Mouse (Mus musculus) cerebellum, postnatal 25 days (tissue): ENCODE measurements at regions not wholly inside any gene's neighbourhood (a gene's known extent, or its start where the extent isn't known, plus 50 kb on each side); places are given as distances from the start of the nearest gene placed in this dataset.

Source experiments
- DNase-seq, 2 experiments: peaks; one replicate each; pipeline ENCODE4 v3.0.0; 2021; ENCODE audit warnings: mixed read lengths in 2 of 2

DNA sequence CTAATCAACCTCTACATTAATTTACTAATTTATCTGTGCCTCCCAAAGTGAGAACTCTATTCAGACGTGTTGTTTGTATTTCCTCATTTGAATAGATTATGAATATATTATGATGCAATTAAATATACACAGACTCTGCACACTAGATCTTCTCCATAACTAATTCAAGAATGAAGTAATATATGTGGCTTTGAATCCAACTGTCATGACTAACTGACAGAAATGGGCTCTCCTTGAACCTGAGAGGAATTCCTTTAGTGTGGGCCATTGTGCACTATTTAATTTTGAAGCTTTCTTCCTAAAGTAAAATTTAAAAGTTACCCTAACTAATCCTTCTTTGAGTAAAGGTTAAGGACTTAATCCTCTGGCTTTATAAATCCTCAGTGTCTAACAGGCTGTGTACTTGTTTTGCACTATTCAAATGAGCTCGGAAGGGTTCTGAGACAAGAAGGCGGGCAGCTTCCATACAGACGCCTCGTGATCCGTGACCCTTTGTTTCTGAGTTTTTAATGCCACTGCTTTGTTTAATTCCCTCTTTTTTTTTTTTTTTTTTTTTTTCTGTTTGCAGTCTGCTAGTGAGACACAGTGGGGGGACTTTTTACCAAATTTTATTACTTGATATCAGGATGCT lies 128.0 kb upstream of the Sox2 start:
- no peak for DNase-seq

GRCm38 (mm10) chr3:34521357-34522053 lies 128.7 kb upstream of the Sox2 start:
- DNase-seq = no peak

- DNase-seq = no peak
Measured at GRCm38 (mm10) chr3:34512503-34513145, 137.6 kb upstream of the Sox2 start.

- no peak for DNase-seq
Measured at GRCm38 (mm10) chr3:34510723-34511122, 139.5 kb upstream of the Sox2 start.

GRCm38 (mm10) chr3:34509160-34509559 lies 141.0 kb upstream of the Sox2 start:
- no peak for DNase-seq

DNA sequence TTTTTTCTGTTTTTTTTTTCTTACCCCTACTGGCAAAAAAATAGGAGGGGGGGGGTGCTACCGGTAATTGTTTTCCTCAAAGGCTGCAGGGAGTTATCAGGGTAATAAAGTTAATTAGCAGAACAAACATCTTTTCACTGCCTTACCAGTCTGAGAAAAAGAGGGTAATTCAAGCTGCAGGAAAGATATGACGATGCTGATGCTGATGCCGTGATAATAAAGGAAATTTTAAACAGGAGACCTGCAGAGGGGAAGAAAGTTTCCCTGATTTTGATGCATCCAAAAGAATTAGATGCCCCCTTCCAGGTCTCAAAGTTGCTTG lies 145.7 kb upstream of the Sox2 start:
- no peak for DNase-seq

- DNase-seq = no peak
Measured at GRCm38 (mm10) chr3:34503874-34504572, 146.2 kb upstream of the Sox2 start.

DNA sequence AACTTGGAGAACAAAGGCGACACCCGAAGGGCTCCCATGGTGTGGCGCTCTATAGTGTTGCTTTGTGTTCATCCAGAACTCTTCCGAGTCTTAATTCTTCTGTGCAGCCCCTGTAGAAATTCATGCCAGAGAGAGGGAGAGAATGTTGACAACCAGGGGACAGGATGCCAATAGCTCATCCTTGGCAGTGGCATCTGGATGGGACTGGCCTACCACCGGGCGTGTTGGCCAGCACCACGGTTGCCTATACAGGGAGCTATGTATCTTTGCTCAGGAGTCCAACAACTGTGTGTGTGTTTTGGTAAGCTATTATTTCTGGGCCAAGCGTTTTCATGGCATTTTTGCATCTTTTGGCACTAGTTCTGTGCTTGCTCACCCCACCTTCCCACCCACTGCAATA lies 153.4 kb upstream of the Sox2 start:
- peak in 1 of 2 experiments; percentile 4 for DNase-seq

- DNase-seq = no peak
Measured at GRCm38 (mm10) chr3:34495615-34496014, 154.6 kb upstream of the Sox2 start.

DNA sequence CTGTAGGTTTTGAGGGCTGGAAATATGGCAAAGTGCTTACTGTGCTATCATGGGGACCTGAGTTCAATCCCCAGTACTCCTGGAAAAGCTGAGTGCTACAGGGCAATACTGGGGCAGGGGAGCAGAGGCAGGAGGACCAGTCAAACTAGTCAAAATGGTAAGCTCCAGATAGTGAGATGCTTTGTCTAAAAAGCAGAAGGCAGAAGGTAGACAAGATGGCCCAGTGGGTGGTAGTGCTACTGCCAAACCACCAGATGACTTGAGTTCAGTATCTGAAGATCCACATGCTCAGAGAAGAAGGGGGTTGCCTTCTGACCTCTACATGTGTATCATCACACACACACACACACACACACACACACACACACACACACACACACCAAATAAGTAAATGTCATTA lies 156.3 kb upstream of the Sox2 start:
- DNase-seq = peak; percentile 6 to 30

- no peak for DNase-seq
Measured at GRCm38 (mm10) chr3:34489008-34489407, 161.2 kb upstream of the Sox2 start.

DNA sequence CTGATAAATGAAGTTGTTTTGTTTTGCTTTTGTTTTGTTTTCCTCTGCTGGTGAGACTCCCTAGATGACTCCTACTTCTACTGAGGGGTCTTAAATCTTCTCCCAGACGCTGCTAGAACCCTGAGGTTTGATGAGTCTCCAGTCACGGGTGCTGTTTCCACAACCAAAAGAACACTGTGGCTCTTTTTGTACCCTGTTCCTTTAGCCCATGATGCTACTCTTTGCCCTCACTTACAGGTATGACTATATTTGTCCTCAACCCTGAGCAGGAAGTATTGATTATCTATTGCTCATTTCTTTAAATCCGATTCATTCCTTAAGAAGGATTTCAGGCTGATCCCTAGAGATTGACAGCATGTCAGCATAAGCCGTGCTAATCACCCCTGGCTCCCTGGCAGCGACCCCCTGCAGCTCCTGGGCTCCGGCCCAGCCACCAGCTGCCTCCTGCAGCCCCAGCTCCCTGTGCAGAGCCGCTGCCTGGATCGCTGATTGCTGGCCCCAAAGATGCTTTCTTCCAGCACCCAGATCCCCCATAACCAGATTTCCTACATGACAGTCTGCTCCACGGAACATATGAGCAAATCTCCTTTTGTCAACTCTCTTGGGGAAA lies 163.7 kb upstream of the Sox2 start:
- DNase-seq = peak in 1 of 2 experiments; percentile 36

DNA sequence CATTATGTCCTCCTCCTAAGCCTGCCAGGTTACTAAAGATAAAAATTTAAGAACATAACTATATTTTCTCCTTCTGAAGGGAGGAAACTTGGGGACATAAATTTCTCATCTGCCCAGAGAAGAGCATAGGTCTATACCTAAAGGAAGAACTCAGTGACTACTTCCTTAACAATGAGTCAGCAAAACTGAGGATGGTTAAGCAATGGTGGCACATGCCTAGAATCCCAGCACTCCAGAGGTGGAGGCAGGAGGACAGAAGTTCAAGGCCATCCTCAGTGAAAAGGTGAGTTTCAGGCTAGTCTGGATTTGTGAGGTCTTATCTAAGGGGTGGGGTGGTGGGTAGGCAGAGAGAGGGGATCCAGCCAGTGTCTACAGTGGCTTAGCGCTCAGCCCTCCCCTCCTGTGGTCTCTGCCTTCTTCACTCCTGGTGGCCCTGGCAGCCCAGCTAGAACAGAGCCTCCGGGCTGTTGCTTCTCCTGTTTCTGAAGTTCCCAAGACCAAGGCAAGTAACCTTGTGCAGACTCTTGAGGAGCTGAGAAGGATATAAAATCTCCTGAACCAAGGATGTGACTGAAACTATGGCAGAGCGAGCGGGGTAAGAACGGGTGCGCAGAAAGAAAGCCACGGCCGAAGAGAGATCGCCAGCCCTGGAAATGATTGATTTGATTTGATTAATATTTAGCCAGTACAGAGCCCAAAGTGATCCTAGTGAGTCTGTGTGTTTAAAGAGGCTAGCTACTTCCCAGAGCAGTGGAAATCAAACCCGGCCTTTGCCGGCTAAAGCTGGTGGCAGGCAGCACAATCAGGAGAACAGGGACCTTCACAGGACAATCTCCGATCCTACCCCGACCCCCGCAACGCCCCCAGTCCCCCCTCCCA lies 164.6 kb upstream of the Sox2 start:
- no peak for DNase-seq

DNA sequence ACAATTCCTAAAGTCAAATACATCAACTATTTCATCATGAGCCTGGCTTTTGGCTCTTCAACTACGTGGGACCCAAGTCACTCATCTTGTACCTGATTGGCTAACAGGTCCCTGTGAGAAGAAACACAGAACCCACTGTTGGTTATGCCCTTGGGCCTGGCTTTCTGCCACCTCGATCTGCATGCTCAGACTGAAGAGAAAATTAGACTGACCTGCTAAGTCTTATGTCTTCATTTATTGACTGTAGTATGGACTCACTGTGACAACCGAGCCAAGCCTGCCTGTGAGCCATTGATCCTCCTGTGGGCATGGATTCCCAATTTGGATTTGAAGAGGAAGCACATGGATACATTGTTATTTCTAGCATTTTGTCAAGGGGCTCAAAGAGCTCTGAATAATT lies 166.3 kb upstream of the Sox2 start:
- DNase-seq = no peak

DNA sequence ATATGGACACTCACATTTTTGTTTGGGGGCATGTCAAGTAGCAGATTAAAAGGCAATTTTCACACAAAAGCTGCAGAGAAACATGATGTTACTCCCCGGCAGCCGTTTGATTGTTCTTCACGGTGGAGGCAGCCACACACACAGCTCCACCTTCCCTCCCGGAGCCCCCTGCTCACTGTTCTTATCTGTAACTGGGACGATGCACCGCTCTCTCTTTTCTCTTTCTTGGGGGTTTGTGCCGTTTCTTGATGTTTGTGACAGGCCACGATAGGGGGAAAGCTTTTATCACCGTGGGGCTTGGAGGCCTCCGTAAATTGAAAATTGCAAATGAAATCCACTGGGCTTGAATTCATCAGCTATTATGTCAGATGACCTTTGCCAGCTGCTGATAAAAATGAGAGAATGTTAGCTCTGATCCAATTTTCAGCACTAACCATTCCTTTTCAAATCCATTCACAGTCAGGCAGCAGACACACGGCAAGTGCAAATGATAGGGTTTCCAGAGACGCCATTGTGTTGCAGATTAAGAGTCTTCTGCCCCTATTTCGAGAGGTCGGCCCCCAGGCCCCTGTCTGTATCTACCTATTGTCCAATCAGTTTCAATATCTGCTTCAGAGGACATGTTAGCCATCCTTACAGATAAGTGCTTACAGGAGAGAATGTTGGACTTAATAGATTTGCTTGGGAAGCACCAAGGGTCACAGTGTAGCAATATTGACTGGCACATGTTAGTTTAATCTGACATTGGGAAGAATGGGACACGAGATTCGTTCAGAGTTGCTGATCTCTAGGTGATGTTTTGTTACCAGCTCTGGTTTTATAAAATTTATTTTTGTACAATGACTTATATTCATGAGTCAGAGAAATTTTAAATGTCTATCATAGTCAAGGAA lies 168.1 kb upstream of the Sox2 start:
- DNase-seq = no peak

GRCm38 (mm10) chr3:34481314-34481713 lies 168.9 kb upstream of the Sox2 start:
- no peak for DNase-seq

DNA sequence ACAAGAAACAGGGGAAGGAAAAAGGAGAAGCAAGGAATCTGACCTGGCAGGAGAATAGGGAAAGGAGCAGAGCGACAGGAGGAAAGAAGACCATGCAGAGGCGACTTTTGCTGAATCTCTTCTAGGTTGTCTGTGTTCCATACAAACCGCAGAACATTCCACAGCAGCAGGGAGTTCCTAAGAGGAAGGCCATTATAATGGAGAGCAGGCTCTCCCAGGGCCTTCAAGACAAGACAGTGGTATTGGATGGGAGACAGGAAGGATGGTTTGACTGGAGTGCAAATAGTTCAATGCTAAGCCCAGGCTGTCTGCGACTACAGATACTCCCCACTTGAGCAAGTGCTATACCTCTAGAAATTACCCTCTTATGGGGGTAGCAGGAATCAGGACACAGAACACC lies 176.1 kb upstream of the Sox2 start:
- DNase-seq = no peak

DNA sequence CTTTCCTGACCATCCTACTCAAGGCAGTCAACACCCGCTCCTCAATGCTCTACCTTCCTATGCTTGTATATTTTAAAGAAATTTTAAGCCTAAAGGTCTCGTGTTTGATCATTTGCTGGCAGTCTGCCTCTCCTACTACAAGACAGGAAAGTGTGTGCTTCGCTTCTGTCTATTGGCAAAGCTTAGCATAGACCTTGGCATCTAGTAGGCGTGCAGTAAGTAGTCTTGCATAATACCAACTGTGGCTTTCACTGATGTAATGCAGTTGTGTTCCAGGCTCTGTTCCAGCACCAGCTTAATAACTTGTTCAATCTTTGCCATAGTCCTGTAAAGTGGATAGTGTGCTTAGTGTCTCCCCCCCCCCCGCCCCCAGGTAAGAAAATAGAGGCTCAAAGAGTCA lies 179.5 kb upstream of the Sox2 start:
- DNase-seq = no peak

DNA sequence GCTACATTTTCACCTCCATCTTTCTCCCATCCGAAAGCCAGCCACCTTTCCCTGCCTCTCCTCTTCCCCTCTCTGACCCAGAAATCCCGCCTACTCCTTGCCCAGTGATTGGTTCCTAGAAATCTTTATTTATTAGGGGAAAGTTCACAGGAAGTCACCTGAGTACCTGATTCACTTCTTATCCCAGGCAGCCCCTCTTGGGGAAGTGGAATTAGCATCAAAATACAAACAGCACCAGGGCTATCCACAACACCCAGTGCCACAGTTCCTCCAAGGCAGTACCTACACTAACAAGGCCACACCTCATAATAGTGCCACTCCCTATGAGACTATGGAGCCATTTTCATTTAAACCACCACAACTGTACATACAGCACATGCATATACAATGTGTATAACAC lies 180.3 kb upstream of the Sox2 start:
- no peak for DNase-seq

DNA sequence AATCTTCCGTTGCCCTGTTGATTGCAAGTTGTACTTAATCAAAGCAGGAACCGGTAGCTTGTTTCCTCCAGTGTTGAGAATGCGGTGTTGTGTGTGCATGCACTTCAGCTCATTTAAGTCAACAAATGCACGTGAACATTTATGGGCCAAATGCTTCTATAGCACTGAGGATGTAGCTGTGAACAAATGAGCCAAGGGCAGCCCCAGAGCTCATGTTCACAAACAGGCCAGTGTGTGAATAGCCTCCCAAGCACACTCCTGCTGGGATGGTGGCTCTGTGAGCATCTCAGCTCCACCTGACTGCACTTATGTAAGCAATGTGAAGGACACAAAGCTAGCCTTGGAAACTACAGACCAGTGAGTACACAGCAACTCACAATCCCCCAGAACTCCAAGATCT lies 183.9 kb upstream of the Sox2 start:
- peak; percentile 26 to 34 for DNase-seq
